Mouse (Mus musculus) left cerebral cortex, adult 8-10 months (tissue): Measurements from ENCODE around the gene Wipi1. TPM values are rescaled to one million over a fixed set of nuclear protein-coding genes. Genes with fewer than 3 reads are reported as not detected.
"Not testable (repeated sequence)": the region's sequence is repeated elsewhere in the genome, so short reads cannot be mapped to it uniquely, and the experiment has no call there.

Experiments used
- DNase-seq, 2 experiments: peaks; one replicate each; pipeline ENCODE4 v3.0.0; 2022; ENCODE audit warnings: low spot score in 2 of 2
- total RNA-seq, 4 experiments: library from RNA; stranded (reverse); gene quantifications; 2 replicates each; pipeline ENCODE4 v1.2.4; 2022

Wipi1 gene
- 10 to 100 TPM; 20.7 to 22.9 (median 22.0) TPM for total RNA-seq

- peak; percentile 90 to 99 for DNase-seq
Measured at GRCm38 (mm10) chr11:109611303-109612149, at the start of gene Wipi1. TSS of gene Wipi1 (minus strand) at chr11:109611967.

- DNase-seq = not testable (repeated sequence)
Measured at GRCm38 (mm10) chr11:109660526-109660925, 48.8 kb upstream of the Wipi1 start.

- DNase-seq = no peak
Measured at GRCm38 (mm10) chr11:109656232-109656631, 44.5 kb upstream of the Wipi1 start.

- DNase-seq = no peak
Measured at GRCm38 (mm10) chr11:109654581-109654980, 42.8 kb upstream of the Wipi1 start.

GRCm38 (mm10) chr11:109653201-109653600 lies 41.4 kb upstream of the Wipi1 start:
- no peak for DNase-seq

GRCm38 (mm10) chr11:109652505-109652904 lies 40.7 kb upstream of the Wipi1 start:
- DNase-seq = no peak

- DNase-seq = no peak
Measured at GRCm38 (mm10) chr11:109651566-109652024, 39.8 kb upstream of the Wipi1 start.

GRCm38 (mm10) chr11:109650788-109651565 lies 39.2 kb upstream of the Wipi1 start:
- peak; percentile 80 to 91 for DNase-seq

GRCm38 (mm10) chr11:109649975-109650701 lies 38.4 kb upstream of the Wipi1 start:
- peak; percentile 73 to 88 for DNase-seq

GRCm38 (mm10) chr11:109649206-109649605 lies 37.4 kb upstream of the Wipi1 start, which contains the start of gene Prkar1a:
TSS of gene Prkar1a (plus strand) at chr11:109649405.
- DNase-seq = no peak

- no peak for DNase-seq
Measured at GRCm38 (mm10) chr11:109648510-109648909, 36.7 kb upstream of the Wipi1 start.

GRCm38 (mm10) chr11:109641498-109642222 lies 29.9 kb upstream of the Wipi1 start:
- DNase-seq = no peak

GRCm38 (mm10) chr11:109635871-109636395 lies 24.2 kb upstream of the Wipi1 start:
- DNase-seq = no peak

GRCm38 (mm10) chr11:109634928-109635327 lies 23.2 kb upstream of the Wipi1 start:
- no peak for DNase-seq

- DNase-seq = no peak
Measured at GRCm38 (mm10) chr11:109629021-109629521, 17.3 kb upstream of the Wipi1 start.

GRCm38 (mm10) chr11:109628099-109628498 lies 16.3 kb upstream of the Wipi1 start:
- no peak for DNase-seq

GRCm38 (mm10) chr11:109627648-109628047 lies 15.9 kb upstream of the Wipi1 start:
- no peak for DNase-seq

- no peak for DNase-seq
Measured at GRCm38 (mm10) chr11:109623238-109623637, 11.5 kb upstream of the Wipi1 start.

GRCm38 (mm10) chr11:109622518-109623037 lies 10.8 kb upstream of the Wipi1 start:
- no peak for DNase-seq

- DNase-seq = peak in 1 of 2 experiments; percentile 17
Measured at GRCm38 (mm10) chr11:109621183-109621582, 9.4 kb upstream of the Wipi1 start.
